Mouse (Mus musculus) splenic B cell, adult 2 months (primary cell): ENCODE data around the gene Eif4e.

Experiments
- DNase-seq: peaks from one replicate; pipeline ENCODE4 v3.0.0-alpha.2; 2011; ENCODE audit warnings: low read depth, low spot score
- H3K27me3 ChIP-seq: 2 replicates; pipeline ENCODE4 v1.6.1; 2012; ENCODE audit warnings: mild to moderate bottlenecking, low read length, moderate library complexity, mixed read lengths; ENCODE audit not compliant: control insufficient read depth, poor library complexity, insufficient read depth, severe bottlenecking
- H3K36me3 ChIP-seq: 2 replicates; pipeline ENCODE4 v1.6.1; 2012; ENCODE audit warnings: mild to moderate bottlenecking, low read length, moderate library complexity, mixed read lengths; ENCODE audit not compliant: control insufficient read depth, poor library complexity, insufficient read depth, severe bottlenecking

Gene Eif4e

DNA sequence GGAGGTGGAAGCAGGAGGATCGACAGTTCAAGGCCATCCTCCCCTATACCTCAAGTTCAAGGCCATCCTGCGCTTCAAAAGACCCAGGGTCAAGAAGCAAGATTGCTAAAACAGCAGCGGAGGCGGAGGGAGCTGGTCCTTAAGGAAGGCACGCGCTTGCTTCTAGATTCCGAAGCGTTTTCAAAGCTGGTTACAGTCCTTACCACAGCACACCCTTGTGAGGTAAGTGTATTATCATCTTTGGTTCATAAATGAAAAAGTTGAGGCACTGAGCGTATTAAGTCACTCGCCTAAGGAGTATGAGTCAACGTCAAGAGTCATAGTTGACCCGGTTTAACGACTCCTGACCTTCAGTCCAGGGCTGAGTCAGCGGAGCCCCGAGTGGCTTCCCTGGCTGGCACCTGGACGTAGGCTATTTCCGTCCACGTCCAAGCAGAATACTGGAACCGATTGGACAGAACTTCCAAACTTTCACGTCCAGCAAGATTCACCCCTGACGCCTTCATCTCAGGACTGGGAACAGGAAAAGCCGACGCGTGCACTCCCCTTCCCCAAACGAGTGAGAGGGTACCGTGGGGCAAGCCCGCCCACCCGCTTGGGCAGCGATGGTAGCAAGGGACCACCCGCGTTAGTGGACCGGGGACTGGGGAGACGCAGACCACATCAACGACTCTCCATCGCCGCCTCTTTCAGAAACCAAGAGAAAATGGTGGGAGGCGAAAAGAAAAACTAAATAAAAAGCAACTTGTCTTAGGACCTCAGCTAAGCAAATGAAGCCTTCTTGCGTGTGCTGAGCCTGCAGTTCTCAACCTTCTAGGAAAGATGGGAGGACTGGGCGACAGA lies at the start of gene Eif4e:
TSS of gene Eif4e (plus strand) at position 107 of the 843 bp plus-strand sequence.
- DNase-seq = peak; percentile 39
- Histone ChIP-seq H3K27me3 (no peaks in the 10 kb centered on the region), H3K36me3 (no peaks in the 10 kb centered on the region)

DNA sequence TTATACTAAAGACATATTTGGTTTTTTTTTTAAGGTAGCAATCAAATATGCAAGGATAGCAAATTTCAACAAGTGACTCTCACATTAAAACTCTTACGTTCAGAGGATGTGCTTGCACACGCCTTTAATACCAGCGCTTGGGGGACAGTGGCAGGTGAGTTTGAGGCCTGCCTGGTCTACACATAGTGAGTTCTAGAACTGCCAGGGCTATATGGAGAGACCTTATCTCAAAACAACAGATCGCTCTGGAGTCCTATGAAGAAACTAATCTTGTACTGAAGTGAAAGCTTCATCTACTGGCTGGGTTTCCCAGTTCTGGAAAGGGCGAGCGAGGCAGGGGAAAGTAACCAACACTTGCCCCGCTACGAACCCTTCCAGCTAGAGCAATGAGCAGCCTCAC lies 46.5 kb upstream of the Eif4e start:
- DNase-seq = no peak
- Histone ChIP-seq H3K36me3 (peaks cover 8% of the 10 kb centered on the region), H3K27me3 (no peaks in the 10 kb centered on the region)

- Histone ChIP-seq H3K27me3 (no peaks in the 10 kb centered on the region), H3K36me3 (peaks cover 9% of the 10 kb centered on the region; the same call in 1 of the 2 replicates)
- DNase-seq = no peak
Measured at GRCm38 (mm10) chr3:138481526-138482284, 44.3 kb upstream of the Eif4e start.

GRCm38 (mm10) chr3:138483240-138483639 lies 42.7 kb upstream of the Eif4e start:
- Histone ChIP-seq H3K36me3 (peaks cover 9% of the 10 kb centered on the region; the same call in 1 of the 2 replicates), H3K27me3 (no peaks in the 10 kb centered on the region)
- no peak for DNase-seq

GRCm38 (mm10) chr3:138488584-138489326 lies 37.2 kb upstream of the Eif4e start:
- Histone ChIP-seq H3K27me3 (no peaks in the 10 kb centered on the region), H3K36me3 (0 out of 2 replicates have a peak, but pooled peaks cover 2% of the 10 kb centered on the region)
- DNase-seq = peak; percentile 46

- Histone ChIP-seq H3K27me3 (no peaks in the 10 kb centered on the region), H3K36me3 (0 out of 2 replicates have a peak, but pooled peaks cover 2% of the 10 kb centered on the region)
- peak; percentile 97 for DNase-seq
Measured at GRCm38 (mm10) chr3:138489327-138490033, 36.5 kb upstream of the Eif4e start, which contains the start of gene Metap1. TSS of gene Metap1 (minus strand) at chr3:138489515.

- 0 out of 2 replicates have a peak, but pooled peaks cover 2% of the 10 kb centered on the region for H3K36me3 ChIP-seq
- DNase-seq = no peak
- H3K27me3 ChIP-seq = no peaks in the 10 kb centered on the region
Measured at GRCm38 (mm10) chr3:138490034-138490337, 36.0 kb upstream of the Eif4e start.

DNA sequence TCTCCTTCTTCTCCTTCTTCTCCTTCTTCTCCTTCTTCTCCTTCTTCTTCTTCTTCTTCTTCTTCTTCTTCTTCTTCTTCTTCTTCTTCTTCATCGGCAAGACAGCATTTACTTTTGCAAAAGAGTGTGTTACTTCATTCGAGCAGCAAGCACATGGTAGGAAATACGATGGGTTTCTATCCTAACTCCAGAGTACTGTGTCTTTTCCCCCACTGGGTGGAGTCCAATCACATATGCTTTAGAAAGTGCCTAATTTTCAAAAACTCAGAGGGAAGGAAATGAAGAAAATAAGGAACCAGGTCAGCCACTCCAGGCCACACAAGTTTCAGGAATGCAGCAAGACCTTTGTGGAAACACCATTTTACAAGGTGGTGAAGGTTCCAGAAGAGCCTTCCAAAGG lies 32.3 kb upstream of the Eif4e start:
- Histone ChIP-seq H3K27me3 (no peaks in the 10 kb centered on the region), H3K36me3 (no peaks in the 10 kb centered on the region)
- no peak for DNase-seq

DNA sequence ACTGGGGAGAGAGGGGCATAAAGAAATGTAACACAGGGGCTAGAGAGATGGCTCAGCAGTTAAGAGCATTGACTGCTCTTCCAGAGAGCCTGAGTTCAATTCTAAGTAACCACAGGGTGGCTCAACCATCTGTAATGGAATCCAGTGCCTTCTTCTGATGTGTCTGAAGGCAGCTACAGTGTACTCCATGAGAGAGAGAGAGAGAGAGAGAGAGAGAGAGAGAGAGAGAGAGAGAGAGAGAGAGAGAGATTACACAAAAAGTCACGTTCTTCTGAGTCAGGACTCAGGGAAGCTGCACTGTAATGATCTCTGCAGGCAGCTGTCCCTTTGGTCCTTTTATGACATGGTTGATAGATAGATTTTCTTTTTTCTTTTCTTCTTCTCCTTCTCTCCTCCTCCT lies 31.4 kb upstream of the Eif4e start:
- Histone ChIP-seq H3K36me3 (no peaks in the 10 kb centered on the region), H3K27me3 (no peaks in the 10 kb centered on the region)
- DNase-seq = no peak

GRCm38 (mm10) chr3:138495166-138496145 lies 30.5 kb upstream of the Eif4e start:
- DNase-seq = no peak
- Histone ChIP-seq H3K27me3 (no peaks in the 10 kb centered on the region), H3K36me3 (no peaks in the 10 kb centered on the region)

DNA sequence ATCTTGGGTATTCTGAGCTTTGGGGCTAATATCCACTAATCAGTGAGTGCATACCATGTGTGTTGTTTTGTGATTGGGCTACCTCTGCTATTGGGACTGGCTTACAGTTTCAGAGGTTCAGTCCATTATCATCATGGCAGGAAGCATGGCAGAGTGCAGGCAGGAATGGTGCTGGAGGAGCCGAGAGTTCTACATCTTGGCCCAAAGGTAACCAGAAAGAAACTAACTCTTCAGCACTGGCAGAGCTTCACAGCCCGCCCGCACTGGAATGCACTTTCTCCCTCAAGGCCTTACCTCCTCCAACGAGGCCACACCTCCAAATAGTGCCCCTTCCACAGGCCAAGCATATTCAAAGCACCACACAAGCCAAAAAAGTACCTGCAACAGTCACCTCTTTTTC lies 27.2 kb upstream of the Eif4e start:
- no peak for DNase-seq
- Histone ChIP-seq H3K27me3 (no peaks in the 10 kb centered on the region), H3K36me3 (no peaks in the 10 kb centered on the region)

DNA sequence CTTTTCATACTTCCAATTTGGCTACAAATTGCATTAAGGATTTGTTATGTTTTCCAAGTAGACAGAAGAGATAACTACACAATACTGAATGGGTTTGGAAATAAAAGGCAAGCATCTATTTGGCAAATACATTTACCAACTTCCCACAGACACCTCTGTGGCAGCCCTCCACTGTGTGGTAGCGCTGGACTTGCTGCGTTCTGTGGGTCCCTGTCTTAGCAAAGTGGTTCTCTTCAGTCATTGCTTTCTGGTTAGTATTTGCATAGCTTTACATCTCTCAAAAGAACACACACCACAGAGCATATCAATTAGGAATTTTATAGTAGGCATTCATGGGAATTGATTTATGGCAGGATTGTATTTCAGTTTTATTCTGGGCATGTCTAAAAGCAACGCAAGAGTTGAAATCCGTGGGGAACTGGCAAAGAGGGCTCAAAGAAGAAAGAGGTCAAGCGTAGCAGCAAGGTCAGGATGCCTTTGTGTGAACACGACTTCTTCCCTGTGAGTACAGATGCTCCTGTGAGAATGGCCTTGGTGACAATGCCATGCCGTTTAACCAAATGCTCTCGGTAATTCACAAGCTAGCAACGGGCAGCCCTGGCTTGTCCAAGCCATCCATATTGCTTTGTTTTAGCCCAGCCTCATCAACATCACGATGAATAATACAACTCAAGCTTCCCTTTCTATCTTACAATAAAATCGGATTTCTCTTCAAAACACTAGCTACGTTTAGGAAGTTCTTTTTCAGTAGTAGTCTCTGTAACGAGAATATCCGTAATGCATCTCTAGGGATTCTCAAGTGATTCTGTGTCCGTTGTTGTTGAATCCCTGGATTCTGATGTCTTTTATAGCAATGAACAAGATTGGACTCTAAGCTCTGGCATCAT lies 25.9 kb upstream of the Eif4e start:
- no peak for DNase-seq
- H3K27me3 ChIP-seq = no peaks in the 10 kb centered on the region
- H3K36me3 ChIP-seq = no peaks in the 10 kb centered on the region

DNA sequence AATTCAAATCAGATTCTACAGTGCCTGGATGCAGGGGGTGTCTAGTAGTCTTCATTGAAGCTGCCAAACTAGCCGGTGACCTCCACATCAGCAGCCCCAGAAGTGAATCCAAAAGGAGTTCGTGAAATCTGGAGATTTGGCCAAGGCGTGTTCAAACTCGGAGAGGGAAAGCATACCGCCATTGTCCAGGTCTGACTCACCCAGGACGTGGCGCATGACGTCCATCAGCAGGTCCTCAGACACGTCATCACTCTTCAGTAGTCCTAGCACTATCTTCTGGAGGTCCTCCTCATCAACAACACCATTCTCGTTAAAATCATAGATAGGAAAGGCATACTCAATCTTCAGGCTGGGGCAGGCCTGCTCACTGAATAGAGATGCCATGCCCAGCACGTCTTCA lies 22.2 kb upstream of the Eif4e start:
- Histone ChIP-seq H3K27me3 (no peaks in the 10 kb centered on the region), H3K36me3 (no peaks in the 10 kb centered on the region)
- no peak for DNase-seq
